Mouse (Mus musculus) heart, postnatal 36 days (tissue): ENCODE results near the gene Camk2g. TPM values are rescaled to one million over a fixed set of nuclear protein-coding genes. Genes with fewer than 3 reads are reported as not detected.
A peak's percentile ranks its signal among the peaks of the same experiment; 100 is the strongest.

Experiments
- DNase-seq, 2 experiments: peaks; one replicate each; pipeline ENCODE4 v3.0.0; 2021 to 2022
- intact Hi-C: fragments of 180-260 bp; cut with DNase I; formaldehyde crosslinking; loops from one replicate; pipeline ENCODE4 v1.15.1; 2025
- total RNA-seq, 2 experiments: library from RNA; stranded (reverse); gene quantifications; 2 replicates each; pipeline ENCODE4 v1.2.3; 2021

Camk2g gene
- total RNA-seq, 2 experiments from 2014 or later, result 51.4 to 52.8 TPM

DNA sequence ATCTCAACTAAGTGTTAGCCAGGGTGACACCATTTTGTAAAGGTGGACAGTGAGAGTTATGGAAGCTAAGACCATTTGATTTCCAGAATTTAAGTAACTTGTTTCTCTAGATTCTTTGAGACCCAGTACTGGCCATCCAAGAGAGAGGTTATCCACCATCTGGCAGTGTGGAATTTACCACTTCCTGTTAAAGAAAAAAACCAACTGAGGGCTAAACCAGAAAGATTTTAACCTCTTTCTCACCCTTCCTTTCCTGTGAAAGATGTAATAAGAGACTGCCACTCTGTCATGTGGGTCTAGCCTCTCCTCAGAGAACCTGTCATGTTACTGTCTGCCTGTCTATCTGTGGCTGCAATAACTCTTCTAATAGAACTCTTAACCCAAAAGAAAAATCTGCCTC is 15.9 kb upstream of the Camk2g start:
- DNase-seq, result no peak
- intact Hi-C loops, result loop anchor here (2.0 kb wide), 1 partner anchor 17 kb away; no protein-coding TSS in a partner anchor

- no peak for DNase-seq
- intact Hi-C loops, result no loop called here
Measured at GRCm38 (mm10) chr14:20809349-20809748, 15.5 kb upstream of the Camk2g start.

DNA sequence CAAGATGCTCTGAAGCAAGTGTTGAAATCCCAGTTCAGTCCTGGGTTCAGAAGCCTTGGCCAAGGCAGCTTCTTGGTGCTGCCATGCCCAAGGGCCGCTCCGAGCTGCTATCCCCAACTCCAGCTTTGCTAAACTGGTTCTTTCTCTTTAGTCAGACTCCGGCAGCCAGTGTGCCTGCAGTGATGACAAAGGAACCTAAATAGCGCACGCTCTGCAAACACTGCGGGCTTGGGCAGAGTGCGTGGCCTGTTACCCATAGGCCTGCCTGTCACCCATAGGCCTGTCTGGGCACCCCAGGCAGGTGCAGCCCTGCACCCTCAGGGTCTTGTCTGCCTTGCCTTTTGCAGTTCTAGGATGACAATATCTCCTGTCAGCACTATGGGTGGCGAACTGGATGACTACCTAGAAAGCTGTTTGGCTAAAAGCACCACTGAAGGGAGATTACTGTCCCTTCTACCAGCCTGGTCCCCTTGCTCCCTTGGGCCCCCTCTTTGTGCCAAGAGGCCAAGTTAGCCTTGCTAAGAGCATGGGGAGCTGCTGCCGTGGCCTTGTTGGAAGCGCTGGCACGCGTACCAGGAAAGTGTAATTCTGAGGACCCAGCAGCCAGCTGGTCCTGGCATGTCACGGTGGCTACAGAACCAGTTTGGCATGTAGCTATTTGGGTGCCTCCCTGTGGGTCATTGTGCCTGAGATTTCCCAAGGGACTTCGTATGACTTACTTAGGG is 12.4 kb upstream of the Camk2g start:
- DNase-seq, result no peak
- intact Hi-C loops, result loop anchor here (2.0 kb wide), 1 partner anchor 31 kb away; the partner anchor contains the start of gene Plau

DNA sequence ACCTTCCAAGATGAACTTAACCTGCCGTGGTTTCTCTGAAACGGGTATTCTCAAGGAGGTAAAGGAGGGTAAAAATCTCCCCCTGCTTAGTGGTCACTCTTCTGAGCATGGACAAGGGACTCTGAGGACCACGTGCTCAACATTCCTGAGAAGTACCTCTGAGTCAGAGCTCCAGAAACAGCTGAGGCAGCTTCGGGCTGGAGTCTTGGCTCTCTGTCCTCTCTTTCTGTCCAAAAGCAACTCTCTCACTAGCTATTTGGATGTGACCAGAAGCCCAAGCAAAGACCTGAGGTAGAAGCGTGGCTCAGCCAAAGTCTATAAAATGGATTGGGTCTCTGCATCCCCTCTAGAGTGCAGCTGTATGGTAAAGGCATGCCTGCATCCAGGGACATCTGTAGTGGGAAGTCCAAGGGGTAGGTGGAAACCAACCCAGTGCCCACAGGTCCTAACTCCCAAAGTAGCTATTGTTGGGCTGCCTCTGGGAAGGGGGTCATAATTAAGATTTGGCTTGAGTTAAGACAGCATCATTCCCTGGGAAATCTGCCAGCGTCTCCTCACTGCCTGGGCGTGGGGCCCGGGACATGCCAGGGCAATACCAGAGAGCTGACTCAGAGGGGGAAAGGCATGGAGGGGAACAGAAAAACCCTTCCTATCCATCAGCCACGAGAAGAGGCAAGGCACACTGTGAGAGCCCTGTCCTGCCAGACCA is 11.2 kb upstream of the Camk2g start:
- DNase-seq, result peak; percentile 79 to 83
- intact Hi-C loops, result loop anchor here (1.0 to 5.0 kb wide), 2 partner anchors 188 to 307 kb away; no protein-coding TSS in a partner anchor

DNA sequence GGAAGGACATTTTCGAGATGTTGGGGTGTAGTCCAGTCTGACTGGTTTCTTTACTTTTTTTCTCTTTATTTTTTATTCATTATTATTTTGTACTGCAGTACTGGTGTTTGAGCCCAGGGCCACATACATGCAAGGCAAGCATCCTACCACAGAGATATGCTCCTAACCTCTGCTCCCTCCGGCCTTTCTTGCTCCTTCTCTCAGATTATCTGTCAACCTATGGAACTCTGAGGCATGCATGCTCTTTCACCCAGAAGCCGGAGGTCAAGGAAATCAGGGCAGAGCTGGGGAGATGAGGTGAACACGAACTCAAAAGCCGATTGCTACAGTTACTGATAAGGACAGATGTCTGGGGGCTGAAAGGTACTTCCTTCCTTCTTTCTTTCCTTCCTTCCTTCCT is 10.6 kb upstream of the Camk2g start:
- DNase-seq, result no peak
- intact Hi-C loops, result loop anchor here (5.0 kb wide), 1 partner anchor 308 kb away; no protein-coding TSS in a partner anchor

DNA sequence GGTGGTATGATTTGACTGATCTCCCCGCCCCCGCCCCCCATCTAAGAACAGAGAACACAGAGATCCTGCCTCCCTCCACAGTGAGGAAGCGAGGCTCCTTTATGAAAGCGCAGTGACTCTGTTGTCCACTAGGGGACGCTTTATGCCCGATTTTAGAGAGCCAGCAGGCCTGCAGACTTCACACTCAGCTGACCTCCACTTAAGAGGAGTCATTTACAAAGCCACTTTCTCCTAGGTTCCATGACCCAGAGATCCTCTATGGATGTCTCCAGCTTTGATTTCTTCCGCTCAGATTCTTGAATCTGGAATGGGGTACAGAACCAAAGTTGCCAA is 9.7 kb upstream of the Camk2g start:
- intact Hi-C loops, result loop anchor here (1.0 to 5.0 kb wide), 3 partner anchors 70 to 309 kb away; no protein-coding TSS in a partner anchor

DNA sequence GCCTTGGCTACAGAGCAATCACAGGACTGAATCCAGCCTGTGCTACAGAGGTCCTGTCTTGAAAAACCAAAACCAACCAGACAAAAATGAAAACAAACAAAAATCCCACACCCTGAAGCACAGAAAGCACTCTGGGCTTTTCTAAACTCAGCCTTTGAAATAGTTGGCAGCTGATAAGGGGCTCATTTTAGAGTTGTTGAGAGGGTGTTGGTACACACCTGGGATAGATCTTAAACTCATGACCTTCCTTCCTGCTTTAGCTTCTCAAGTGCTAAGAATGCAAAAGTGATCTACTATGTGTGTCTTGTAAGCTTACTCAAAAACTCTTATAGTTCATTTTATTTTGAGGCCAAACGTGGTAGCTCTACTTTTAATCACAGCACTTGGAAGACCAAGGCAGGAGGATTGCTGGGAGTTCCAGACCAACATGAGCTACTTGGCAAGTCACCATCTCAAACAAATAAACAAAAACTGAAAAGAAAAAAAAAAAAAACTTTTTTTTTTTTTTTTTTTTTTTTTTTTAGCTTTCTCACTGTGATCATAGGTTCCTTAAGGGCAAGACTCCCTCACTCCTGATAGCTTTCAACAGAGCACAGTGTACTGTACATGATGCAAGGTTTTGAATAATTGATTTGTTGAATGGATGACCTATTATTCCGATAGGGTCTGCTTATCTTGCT is 9.2 kb upstream of the Camk2g start:
- intact Hi-C loops, result loop anchor here (1.0 to 5.0 kb wide), 3 partner anchors 70 to 309 kb away; no protein-coding TSS in a partner anchor
- no peak for DNase-seq

More for the DNA sequence above, 9.7 kb upstream of the Camk2g start:
- DNase-seq, result peak; percentile 85 to 86

DNA sequence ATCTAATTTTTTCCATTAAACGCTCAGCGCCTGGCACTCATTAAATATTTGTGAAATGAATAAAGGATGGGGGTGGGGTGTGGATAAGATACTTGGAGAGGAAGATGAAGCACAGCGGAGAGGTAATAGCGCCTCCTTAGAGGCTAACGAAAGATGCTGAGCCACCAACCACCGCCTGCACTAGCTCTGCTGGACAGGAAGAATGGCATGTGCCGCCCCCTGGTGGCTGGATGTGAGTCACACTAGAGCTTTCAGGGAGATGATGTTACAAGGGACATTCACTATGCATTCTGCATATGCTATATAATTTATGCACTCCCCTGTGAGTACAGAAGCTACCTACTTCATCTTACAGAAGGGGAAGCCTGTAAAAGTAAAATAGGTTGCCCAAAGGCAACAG is 4.9 kb upstream of the Camk2g start:
- intact Hi-C loops, result loop anchor here (1.0 kb wide), 1 partner anchor 32 kb away; no protein-coding TSS in a partner anchor
- peak; percentile 91 to 96 for DNase-seq

DNA sequence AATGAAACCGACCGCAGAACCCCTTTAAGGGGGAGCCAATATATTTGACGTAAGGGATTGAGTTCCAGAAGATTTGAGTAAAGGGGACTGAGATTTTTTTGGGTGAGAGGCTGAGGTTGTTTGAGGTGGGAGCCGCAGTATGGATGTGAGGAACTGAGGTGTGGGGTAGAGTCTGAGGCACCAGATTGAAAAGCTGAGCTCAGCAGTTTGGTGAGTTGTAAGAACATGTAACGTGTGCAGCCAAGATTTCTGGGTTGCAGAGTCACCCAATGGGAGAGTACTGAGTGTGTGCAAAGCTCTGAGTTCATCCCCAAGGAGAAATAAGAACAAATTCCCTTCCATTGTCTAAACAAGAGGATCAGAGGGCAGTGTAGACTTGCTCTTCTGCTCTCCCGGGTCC is 4.4 kb upstream of the Camk2g start:
- no peak for DNase-seq
- intact Hi-C loops, result no loop called here

GRCm38 (mm10) chr14:20796643-20797042 is 2.8 kb upstream of the Camk2g start:
- intact Hi-C loops, result loop anchor here (2.0 kb wide), 1 partner anchor 92 kb away; no protein-coding TSS in a partner anchor

GRCm38 (mm10) chr14:20796170-20796569 is 2.3 kb upstream of the Camk2g start:
- DNase-seq, result no peak
- intact Hi-C loops, result loop anchor here (2.0 kb wide), 1 partner anchor 91 kb away; no protein-coding TSS in a partner anchor

More at GRCm38 (mm10) chr14:20796643-20797042, 2.8 kb upstream of the Camk2g start:
- DNase-seq, result no peak

GRCm38 (mm10) chr14:20795423-20796152 is 1.7 kb upstream of the Camk2g start:
- DNase-seq, result no peak
- intact Hi-C loops, result loop anchor here (2.0 kb wide), 2 partner anchors 59 to 91 kb away; no protein-coding TSS in a partner anchor

- DNase-seq, result no peak
- intact Hi-C loops, result loop anchor here (2.0 kb wide), 1 partner anchor 58 kb away; no protein-coding TSS in a partner anchor
Measured at GRCm38 (mm10) chr14:20794589-20794988, 701 bp upstream of the Camk2g start.

- intact Hi-C loops, result no loop called here
- no peak for DNase-seq
Measured at GRCm38 (mm10) chr14:20792922-20793757, 748 bp downstream of the Camk2g start.

DNA sequence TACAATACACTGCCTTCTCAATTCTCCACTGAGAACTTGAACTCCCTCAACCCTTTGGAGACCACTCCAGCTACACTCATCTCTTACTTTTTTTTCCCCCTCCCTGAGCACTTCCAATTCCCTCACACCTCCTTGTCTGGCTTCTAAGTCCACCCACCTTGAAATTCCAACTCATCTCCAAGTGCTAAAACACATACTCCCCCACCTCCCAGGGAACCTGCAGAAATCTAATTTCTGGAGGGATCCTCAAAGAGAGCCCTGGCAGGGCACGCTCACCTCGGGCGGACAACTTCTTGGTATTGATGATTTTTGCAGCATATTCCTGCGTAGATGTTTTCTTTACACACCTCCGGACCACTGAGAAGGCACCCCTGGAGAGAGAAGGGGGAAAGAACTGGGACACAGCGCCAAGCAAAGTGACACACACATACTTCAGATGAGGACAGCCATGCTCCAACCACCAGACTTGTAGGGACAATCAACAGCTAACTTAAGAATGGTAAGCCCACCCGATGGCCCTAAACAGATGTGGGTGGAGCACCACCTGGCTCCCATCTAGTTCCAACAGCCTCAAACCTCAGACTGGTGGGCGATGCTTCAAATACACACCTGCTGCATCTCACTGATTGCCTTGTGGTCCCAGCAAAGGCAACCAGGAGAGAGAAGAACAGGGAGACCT is 1.5 kb downstream of the Camk2g start:
- DNase-seq, result no peak
- intact Hi-C loops, result no loop called here

DNA sequence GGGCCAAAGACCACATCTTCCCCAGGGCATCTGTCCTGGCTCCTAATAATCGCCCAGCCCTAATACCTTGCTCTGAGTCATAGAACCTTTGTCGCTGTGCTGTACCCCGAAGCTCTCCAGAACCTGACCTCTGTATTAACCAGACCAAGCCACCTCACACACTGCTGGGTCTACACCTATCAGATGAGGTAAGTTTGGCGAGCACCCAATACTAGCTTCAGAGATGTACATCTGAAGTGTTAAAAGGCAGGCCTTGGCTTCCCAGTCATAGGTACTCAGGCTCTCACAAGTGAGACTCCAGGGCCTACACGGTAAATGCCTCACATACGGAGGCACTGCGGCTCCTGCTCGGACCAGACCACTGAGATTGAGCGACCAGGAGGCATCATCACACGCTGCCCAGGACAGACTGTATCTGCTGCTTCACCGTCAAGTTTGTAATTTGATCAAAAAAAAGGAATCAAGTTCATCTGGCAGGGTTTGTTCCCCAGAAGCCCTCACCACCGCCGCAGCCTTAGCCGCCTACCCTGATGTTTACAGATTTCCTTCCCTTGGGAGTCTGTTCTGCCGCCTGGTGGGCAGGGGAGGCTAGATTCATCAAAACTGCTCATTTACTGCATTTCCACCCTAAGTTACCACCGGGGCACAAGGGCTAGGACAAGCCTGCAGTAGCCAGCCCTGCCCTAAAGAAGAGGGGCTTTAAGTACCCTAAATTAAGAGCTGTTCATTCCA is 2.2 kb downstream of the Camk2g start:
- intact Hi-C loops, result no loop called here
- no peak for DNase-seq

DNA sequence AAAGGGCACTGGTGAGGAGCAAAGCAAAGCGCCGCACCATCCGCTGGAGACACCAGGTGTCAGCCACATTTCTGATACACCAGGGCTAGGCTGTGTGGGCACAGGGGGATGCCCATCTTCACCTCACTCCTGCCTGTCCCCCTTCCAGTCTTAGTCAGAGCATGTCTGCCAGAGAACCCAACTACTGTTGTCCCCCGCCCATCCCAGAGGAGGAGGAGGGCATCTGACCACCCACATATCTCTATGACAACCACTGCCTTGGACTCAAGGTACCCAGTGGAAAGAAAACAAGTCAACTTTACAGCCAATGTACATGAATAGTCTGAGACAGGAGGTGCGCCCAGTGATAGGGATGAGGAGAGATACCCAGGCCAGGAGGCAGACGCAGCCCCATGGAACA is 2.9 kb downstream of the Camk2g start:
- no peak for DNase-seq
- intact Hi-C loops, result no loop called here

DNA sequence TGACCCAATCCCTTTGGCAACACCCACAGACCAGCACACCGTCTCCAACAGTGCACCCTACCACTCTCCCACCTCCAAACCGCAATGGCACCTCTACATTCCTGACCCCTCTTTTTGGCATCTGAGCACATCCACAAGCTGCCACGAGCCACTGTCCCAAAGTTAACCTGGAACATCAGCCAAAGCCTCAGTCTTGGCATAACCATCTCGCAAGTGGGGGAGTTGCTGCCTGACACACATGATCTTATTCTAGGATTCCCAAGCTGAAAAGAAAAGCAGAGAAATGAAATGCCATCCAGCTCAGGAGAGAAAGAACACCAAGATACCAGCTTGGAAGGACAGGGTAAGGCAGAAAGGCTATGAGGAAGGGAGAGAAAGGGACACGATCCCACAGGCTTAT is 3.4 kb downstream of the Camk2g start:
- intact Hi-C loops, result no loop called here
- no peak for DNase-seq
